Mouse (Mus musculus): Measurements from ENCODE around the gene Angptl4. TPM values are rescaled to one million over a fixed set of nuclear protein-coding genes. Genes with fewer than 3 reads are reported as not detected.
"Not testable (repeated sequence)": the region's sequence is repeated elsewhere in the genome, so short reads cannot be mapped to it uniquely, and the experiment has no call there.

Angptl4 gene
- polyA plus RNA-seq, 1 experiment: 212 TPM

DNA sequence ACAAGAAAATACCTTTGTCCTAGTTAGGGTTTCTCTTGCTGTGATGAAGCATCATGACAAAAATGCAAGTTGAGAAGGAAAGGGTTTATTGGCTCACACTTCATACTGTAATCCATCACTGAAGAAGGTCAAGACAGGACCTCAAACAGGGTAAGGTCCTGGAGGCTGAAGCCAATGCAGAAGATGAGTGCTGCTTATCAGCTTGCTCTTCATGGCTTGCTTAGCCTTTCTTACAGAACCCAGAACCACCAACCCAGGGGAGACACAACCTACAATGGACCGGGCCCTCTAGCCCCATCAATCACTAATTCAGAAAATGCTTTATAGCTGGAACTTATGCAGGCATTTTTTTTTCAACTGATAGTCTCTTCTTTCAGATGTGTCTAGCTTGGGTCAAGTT, 39.2 kb downstream of the Angptl4 start:
- no peak overlapping the region for H3K4me3 ChIP-seq (ENCODE audit: insufficient read depth, poor library complexity, severe bottlenecking)
- TF ChIP-seq MYOG (IDR thresholded peaks at IDR 0.05; ENCODE audit: control insufficient read depth, extremely low read depth, insufficient read length) (no peak), CTCF (IDR thresholded peaks at IDR 0.05; ENCODE audit: control insufficient read depth, insufficient read depth, insufficient read length) (no peak), FOSL1 (IDR thresholded peaks at IDR 0.05; ENCODE audit: insufficient read depth, low read length, poor library complexity, severe bottlenecking) (no peak), MAX (IDR thresholded peaks at IDR 0.05) (no peak), CEBPB (IDR thresholded peaks at IDR 0.05; ENCODE audit: low read depth) (no peak), USF1 (IDR thresholded peaks at IDR 0.05; ENCODE audit: low read depth) (no peak), MYOD1 (IDR thresholded peaks at IDR 0.05; ENCODE audit: control insufficient read depth, insufficient read length, low read depth) (no peak)
- no peak overlapping the region for H3ac ChIP-seq (ENCODE audit: control insufficient read depth, insufficient read length, low read depth)
- H3K36me3 ChIP-seq (ENCODE audit: control insufficient read depth, insufficient read depth): peaks cover 17% of the 10 kb centered on the region
- no peaks in the 10 kb centered on the region for H3K27me3 ChIP-seq (ENCODE audit: control insufficient read depth, insufficient read depth, insufficient read length)
- no peaks in the 10 kb centered on the region for H3K79me3 ChIP-seq (ENCODE audit: low read depth)
- H3K79me2 ChIP-seq (ENCODE audit: control insufficient read depth, insufficient read depth): no peaks in the 10 kb centered on the region

- H3K79me3 ChIP-seq (ENCODE audit: low read depth); H3K79me2 ChIP-seq (ENCODE audit: control insufficient read depth, insufficient read depth); H3K36me3 ChIP-seq (ENCODE audit: control insufficient read depth, insufficient read depth); H3ac ChIP-seq (ENCODE audit: control insufficient read depth, insufficient read length, low read depth); H3K27me3 ChIP-seq (ENCODE audit: control insufficient read depth, insufficient read depth, insufficient read length); H3K4me3 ChIP-seq (ENCODE audit: insufficient read depth, poor library complexity, severe bottlenecking): not testable (repeated sequence)
Observed at GRCm38 (mm10) chr17:33733526-33733925, 48.1 kb downstream of the Angptl4 start.

DNA sequence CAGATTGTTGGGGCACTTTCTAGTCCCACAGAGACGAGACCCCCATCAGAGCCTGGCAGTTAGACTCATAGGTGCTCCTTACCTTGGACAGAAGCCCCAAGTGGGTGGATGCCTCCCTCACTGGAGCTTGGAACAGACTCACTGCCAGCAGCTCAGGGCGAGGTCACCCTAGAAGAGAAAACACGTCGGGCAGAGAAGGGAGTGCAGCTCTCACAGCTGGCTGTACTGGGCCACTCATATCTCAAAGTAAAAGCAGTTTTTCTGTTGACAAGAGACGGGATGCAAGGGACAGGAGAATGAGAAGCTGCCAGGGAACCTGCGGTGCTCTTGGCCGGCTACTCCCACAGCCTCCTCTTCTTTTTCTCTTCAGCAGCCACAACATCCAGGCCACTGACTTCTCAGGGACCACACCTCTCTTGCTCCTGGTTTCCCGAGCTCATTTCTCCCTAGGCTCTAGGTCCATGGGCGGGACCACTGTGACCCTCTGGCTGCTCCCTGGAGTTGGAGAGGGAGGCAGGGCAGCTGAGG, 49.0 kb downstream of the Angptl4 start:
- not testable (repeated sequence) for H3K4me3 ChIP-seq (ENCODE audit: insufficient read depth, poor library complexity, severe bottlenecking); H3ac ChIP-seq (ENCODE audit: control insufficient read depth, insufficient read length, low read depth); H3K79me2 ChIP-seq (ENCODE audit: control insufficient read depth, insufficient read depth); H3K36me3 ChIP-seq (ENCODE audit: control insufficient read depth, insufficient read depth); H3K27me3 ChIP-seq (ENCODE audit: control insufficient read depth, insufficient read depth, insufficient read length); H3K79me3 ChIP-seq (ENCODE audit: low read depth)

DNA sequence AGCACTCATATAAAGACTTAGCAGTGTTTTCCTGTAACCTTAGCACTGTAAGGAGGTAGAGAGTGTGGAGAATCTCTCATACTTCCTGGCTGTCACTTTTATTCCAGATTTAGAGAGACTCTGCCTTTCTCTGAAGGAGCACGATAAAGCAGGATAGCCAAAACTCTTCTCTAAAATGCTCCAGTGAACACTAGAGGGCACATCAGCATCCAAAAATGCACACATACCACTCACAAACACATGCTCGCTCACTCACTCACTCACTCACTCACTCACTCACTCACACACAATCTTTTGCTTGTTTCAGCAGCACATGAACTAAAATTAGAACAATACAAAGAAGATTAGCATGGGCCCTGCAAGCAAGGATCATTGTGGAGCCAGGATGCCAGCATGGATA, 52.4 kb downstream of the Angptl4 start:
- TF ChIP-seq CEBPB (IDR thresholded peaks at IDR 0.05; ENCODE audit: low read depth) (no peak), MYOG (IDR thresholded peaks at IDR 0.05; ENCODE audit: control insufficient read depth, extremely low read depth, insufficient read length) (no peak), CTCF (IDR thresholded peaks at IDR 0.05; ENCODE audit: control insufficient read depth, insufficient read depth, insufficient read length) (no peak)
- Histone ChIP-seq H3K36me3 (ENCODE audit: control insufficient read depth, insufficient read depth) (no peaks in the 10 kb centered on the region), H3ac (ENCODE audit: control insufficient read depth, insufficient read length, low read depth) (no peak overlapping the region), H3K79me3 (ENCODE audit: low read depth) (no peaks in the 10 kb centered on the region), H3K4me3 (ENCODE audit: insufficient read depth, poor library complexity, severe bottlenecking) (no peak overlapping the region), H3K27me3 (ENCODE audit: control insufficient read depth, insufficient read depth, insufficient read length) (no peaks in the 10 kb centered on the region), H3K79me2 (ENCODE audit: control insufficient read depth, insufficient read depth) (no peaks in the 10 kb centered on the region)

DNA sequence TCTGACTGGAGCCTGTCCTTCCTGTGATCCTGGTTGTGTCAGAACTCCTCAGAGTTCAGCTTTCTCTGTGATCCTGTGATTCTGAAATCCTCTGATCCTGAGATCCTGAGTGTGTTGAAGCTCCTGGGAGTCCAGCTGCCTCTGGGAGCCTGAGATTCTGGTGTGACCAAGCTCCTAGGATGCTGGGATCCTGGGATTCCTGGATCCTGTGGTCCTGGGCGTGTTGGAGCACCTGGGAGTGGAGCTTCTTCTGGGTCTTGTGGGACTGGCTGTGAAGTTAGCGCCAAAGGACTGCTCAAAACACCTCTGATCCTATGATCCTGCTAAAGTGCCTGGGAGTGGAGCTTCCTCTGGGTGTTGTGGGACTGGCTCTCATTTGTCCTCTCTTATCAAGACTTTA, 53.2 kb downstream of the Angptl4 start:
- H3K36me3 ChIP-seq (ENCODE audit: control insufficient read depth, insufficient read depth): no peaks in the 10 kb centered on the region
- H3K4me3 ChIP-seq (ENCODE audit: insufficient read depth, poor library complexity, severe bottlenecking): no peak overlapping the region
- no peak overlapping the region for H3ac ChIP-seq (ENCODE audit: control insufficient read depth, insufficient read length, low read depth)
- H3K79me2 ChIP-seq (ENCODE audit: control insufficient read depth, insufficient read depth): no peaks in the 10 kb centered on the region
- H3K27me3 ChIP-seq (ENCODE audit: control insufficient read depth, insufficient read depth, insufficient read length): no peaks in the 10 kb centered on the region
- TF ChIP-seq MYOG (IDR thresholded peaks at IDR 0.05; ENCODE audit: control insufficient read depth, extremely low read depth, insufficient read length): no peak
- no peak for TF ChIP-seq USF1 (IDR thresholded peaks at IDR 0.05; ENCODE audit: low read depth)
- TF ChIP-seq CEBPB (IDR thresholded peaks at IDR 0.05; ENCODE audit: low read depth): no peak
- no peak for TF ChIP-seq MAX (IDR thresholded peaks at IDR 0.05)
- TF ChIP-seq MYOD1 (IDR thresholded peaks at IDR 0.05; ENCODE audit: control insufficient read depth, insufficient read length, low read depth): no peak
- no peak for TF ChIP-seq FOSL1 (IDR thresholded peaks at IDR 0.05; ENCODE audit: insufficient read depth, low read length, poor library complexity, severe bottlenecking)
- no peak for TF ChIP-seq CTCF (IDR thresholded peaks at IDR 0.05; ENCODE audit: control insufficient read depth, insufficient read depth, insufficient read length)
- H3K79me3 ChIP-seq (ENCODE audit: low read depth): no peaks in the 10 kb centered on the region

Other genes with a start within 250 kb of the Angptl4 start
- not detected for gene Myo1f, start 226.1 kb downstream of the Angptl4 start, polyA plus RNA-seq (2012; fragmentation: generic; extraction: Trizol)
- 25.1 TPM for gene Zfp414, start 152.7 kb downstream of the Angptl4 start, polyA plus RNA-seq (2012; fragmentation: generic; extraction: Trizol)
- gene Pram1, start 143.8 kb downstream of the Angptl4 start, polyA plus RNA-seq (2012; fragmentation: generic; extraction: Trizol): not detected
- 129 TPM for gene Hnrnpm, start 95.0 kb downstream of the Angptl4 start, polyA plus RNA-seq (2012; fragmentation: generic; extraction: Trizol)
- gene March2, start 63.2 kb downstream of the Angptl4 start, polyA plus RNA-seq (2012; fragmentation: generic; extraction: Trizol): 30.9 TPM
- 97.3 TPM for gene Rab11b, start 21.3 kb downstream of the Angptl4 start, polyA plus RNA-seq (2012; fragmentation: generic; extraction: Trizol)
- 5.0 TPM for gene Kank3, start 28.7 kb upstream of the Angptl4 start, polyA plus RNA-seq (2012; fragmentation: generic; extraction: Trizol)
- 8,619 TPM for gene Rps28, start 42.7 kb upstream of the Angptl4 start, polyA plus RNA-seq (2012; fragmentation: generic; extraction: Trizol)
- gene Ndufa7, start 42.7 kb upstream of the Angptl4 start, polyA plus RNA-seq (2012; fragmentation: generic; extraction: Trizol): 493 TPM
- gene Cd320, start 61.3 kb upstream of the Angptl4 start, polyA plus RNA-seq (2012; fragmentation: generic; extraction: Trizol): 77.8 TPM
- gene Gm7029, start 92.0 kb upstream of the Angptl4 start, polyA plus RNA-seq (2012; fragmentation: generic; extraction: Trizol): not detected
- gene Kifc1, start 108.8 kb upstream of the Angptl4 start, polyA plus RNA-seq (2012; fragmentation: generic; extraction: Trizol): 68.6 TPM
- not detected for gene Platr17, start 123.3 kb upstream of the Angptl4 start, polyA plus RNA-seq (2012; fragmentation: generic; extraction: Trizol)
- gene Daxx, start 127.6 kb upstream of the Angptl4 start, polyA plus RNA-seq (2012; fragmentation: generic; extraction: Trizol): 19.3 TPM
- gene Tapbp, start 134.1 kb upstream of the Angptl4 start, polyA plus RNA-seq (2012; fragmentation: generic; extraction: Trizol): 30.5 TPM
- gene Zbtb22, start 134.1 kb upstream of the Angptl4 start, polyA plus RNA-seq (2012; fragmentation: generic; extraction: Trizol): 30.3 TPM
- 31.7 TPM for gene Rgl2, start 147.7 kb upstream of the Angptl4 start, polyA plus RNA-seq (2012; fragmentation: generic; extraction: Trizol)
- gene Pfdn6, start 158.5 kb upstream of the Angptl4 start, polyA plus RNA-seq (2012; fragmentation: generic; extraction: Trizol): 130 TPM
- gene Wdr46, start 158.8 kb upstream of the Angptl4 start, polyA plus RNA-seq (2012; fragmentation: generic; extraction: Trizol): 64.8 TPM
- 1.5 TPM for gene B3galt4, start 169.7 kb upstream of the Angptl4 start, polyA plus RNA-seq (2012; fragmentation: generic; extraction: Trizol)
- gene Vps52, start 174.0 kb upstream of the Angptl4 start, polyA plus RNA-seq (2012; fragmentation: generic; extraction: Trizol): 24.4 TPM
- 517 TPM for gene Rps18, start 174.2 kb upstream of the Angptl4 start, polyA plus RNA-seq (2012; fragmentation: generic; extraction: Trizol)
- 19.0 TPM for gene H2-K1, start 218.5 kb upstream of the Angptl4 start, polyA plus RNA-seq (2012; fragmentation: generic; extraction: Trizol)
- 26.8 TPM for gene Ring1, start 242.8 kb upstream of the Angptl4 start, polyA plus RNA-seq (2012; fragmentation: generic; extraction: Trizol)
- 17.6 TPM for gene H2-Ke6, start 246.2 kb upstream of the Angptl4 start, polyA plus RNA-seq (2012; fragmentation: generic; extraction: Trizol)
- gene Slc39a7, start 249.9 kb upstream of the Angptl4 start, polyA plus RNA-seq (2012; fragmentation: generic; extraction: Trizol): 175 TPM
- gene Rxrb, start 250.0 kb upstream of the Angptl4 start, polyA plus RNA-seq (2012; fragmentation: generic; extraction: Trizol): 39.0 TPM